Mouse (Mus musculus) liver, embryonic 18 days (tissue): Measurements from ENCODE around the gene Htr6. TPM values are rescaled to one million over a fixed set of nuclear protein-coding genes. Genes with fewer than 3 reads are reported as not detected.

Experiments
- polyA plus RNA-seq: library from polyadenylated mRNA; depleted of rRNA; stranded (reverse); fragments of >200 nt; gene quantifications from 2 replicates; pipeline ENCODE4 v1.2.3, GENCODE M21; 2012; rRNA removed

Gene Htr6
- polyA plus RNA-seq, result not detected in 2 replicates

DNA sequence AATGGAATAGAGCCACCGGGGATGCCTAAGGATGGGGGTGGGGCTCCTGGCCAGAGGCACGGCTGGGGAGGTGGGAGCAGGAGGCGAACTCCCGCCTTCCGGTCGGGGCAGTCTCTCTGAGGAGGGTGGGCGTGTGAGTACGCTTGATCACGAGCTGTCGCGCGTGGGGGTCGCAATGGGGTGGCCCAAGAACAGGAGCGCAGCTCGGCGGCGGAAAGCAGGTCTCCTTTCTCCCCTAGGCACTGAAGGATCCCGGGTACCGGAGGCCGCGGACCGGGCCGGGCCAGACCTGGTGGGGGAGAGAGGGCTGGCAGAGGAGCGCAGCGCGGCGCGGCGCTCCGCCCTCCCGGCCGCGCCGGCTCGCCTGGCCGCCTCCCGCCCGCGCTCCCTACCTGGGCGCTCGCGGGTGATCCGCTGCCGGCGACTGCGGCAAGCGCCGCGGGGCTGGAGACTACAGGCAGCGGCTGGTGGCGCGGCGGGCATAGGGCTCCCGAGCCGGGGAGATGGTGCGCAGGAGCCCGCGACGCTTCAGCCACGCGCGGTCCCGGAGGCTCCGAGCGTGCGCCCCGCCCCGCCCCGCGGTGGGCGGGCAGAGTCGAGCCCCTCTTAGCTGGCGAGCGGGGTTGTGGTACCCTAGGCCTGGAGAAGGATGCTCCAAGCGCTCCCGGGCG is at the start of gene Htr6:
Gene Htr6, minus strand, starts transcription at position 530 of the 671 bp plus-strand sequence.

DNA sequence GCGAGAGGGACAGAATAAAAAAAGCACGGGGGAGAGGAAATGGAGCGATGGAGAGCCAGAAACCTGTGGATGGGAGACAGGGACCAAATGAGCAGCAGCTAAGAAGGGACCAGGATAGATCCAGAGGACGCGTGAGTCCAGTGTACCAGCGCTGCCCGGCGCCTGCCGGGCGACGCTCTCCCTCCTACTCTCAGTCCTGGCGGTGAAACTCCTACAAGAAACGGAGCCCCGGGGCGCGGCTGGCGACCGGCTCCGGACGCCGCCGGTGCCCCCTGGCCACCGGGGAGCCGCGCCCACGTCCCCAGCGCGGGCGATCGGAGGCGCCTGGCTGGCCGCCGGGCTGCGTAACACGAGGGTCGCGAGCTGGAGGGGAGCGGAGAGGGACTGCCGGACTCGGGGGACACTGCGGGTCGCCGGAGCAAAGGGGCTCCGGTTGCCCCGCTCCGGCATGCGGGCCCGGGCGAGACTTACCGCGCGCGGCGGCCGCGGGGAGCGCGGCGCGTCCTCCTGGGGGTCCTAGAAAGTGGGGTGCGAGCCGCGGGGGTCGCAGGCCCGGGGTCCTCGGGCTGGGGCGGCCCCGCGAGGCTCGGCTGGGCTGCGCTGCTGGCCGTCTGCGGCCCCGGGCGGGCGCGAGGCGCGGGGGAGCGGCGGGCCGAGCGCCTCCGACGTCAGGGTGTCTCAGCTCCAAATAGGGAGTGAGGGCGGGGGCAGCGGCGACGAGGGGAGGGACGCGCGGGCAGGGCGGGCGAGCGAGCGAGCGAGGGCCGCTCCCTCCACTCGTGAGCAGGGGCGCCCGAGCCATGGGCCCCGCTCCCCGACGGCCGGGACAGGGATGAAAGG is 17.2 kb upstream of the Htr6 start, which contains the start of gene Nbl1:
Gene Nbl1, minus strand, starts transcription at position 638 of the 840 bp plus-strand sequence.

Other genes with a start within 250 kb of the Htr6 start
- gene Pla2g5, start 212.1 kb downstream of the Htr6 start, polyA plus RNA-seq, result 0.05 TPM in 1 of 2 replicates, not detected in the other
- gene Gm13030, start 201.6 kb downstream of the Htr6 start, polyA plus RNA-seq, result not detected in 2 replicates
- gene Pla2g2e, start 197.6 kb downstream of the Htr6 start, polyA plus RNA-seq, result not detected in 2 replicates
- gene Otud3, start 161.6 kb downstream of the Htr6 start, polyA plus RNA-seq, result 1.6 and 2.1 TPM in 2 replicates
- gene Rnf186, start 108.5 kb downstream of the Htr6 start, polyA plus RNA-seq, result 1.5 and 2.1 TPM in 2 replicates
- 4.7 and 4.8 TPM in 2 replicates for gene Tmco4, start 102.7 kb downstream of the Htr6 start, polyA plus RNA-seq
- gene Nbl1, start 17.4 kb upstream of the Htr6 start, polyA plus RNA-seq, result 2.4 and 2.5 TPM in 2 replicates
- gene Minos1, start 55.5 kb upstream of the Htr6 start, polyA plus RNA-seq, result 79.1 and 89.4 TPM in 2 replicates
- 73.6 and 74.6 TPM in 2 replicates for gene Capzb, start 117.3 kb upstream of the Htr6 start, polyA plus RNA-seq
- gene Pqlc2, start 235.1 kb upstream of the Htr6 start, polyA plus RNA-seq, result 16.9 and 17.1 TPM in 2 replicates
- gene Akr7a5, start 235.2 kb upstream of the Htr6 start, polyA plus RNA-seq, result 17.2 and 18.4 TPM in 2 replicates